Mouse (Mus musculus) Patski (cell line): ENCODE results near the gene 4930544G11Rik. TPM values are rescaled to one million over a fixed set of nuclear protein-coding genes. Genes with fewer than 3 reads are reported as not detected.
A peak's percentile ranks its signal among the peaks of the same experiment; 100 is the strongest.

ENCODE experiments used
- ATAC-seq: fragments of 100-300 bp; one replicate; pipeline ENCODE4 v1.8.0; 2021
- CTCF ChIA-PET: fragments of 350-600 bp; sonication (Branson Sonifier 250); formaldehyde crosslinking; loops from one replicate; lab custom pipeline; 2022; ENCODE audit warnings: inconsistent platforms; lab: Charles Lee
- POLR2A ChIA-PET: fragments of 350-600 bp; sonication (Branson Sonifier 250); formaldehyde crosslinking; loops from one replicate; lab custom pipeline; 2022; ENCODE audit warnings: antibody characterized with exemption, inconsistent platforms; lab: Charles Lee
- DNase-seq: peaks from one replicate; pipeline ENCODE4 v3.0.0-alpha.2; 2011; ENCODE audit warnings: low read depth, low spot score
- H3K27me3 ChIP-seq: fragments of 371-371 bp; one replicate; pipeline ENCODE4 v1.5.1; 2021
- CTCF ChIP-seq: fragments of 100-300 bp; IDR thresholded peaks from one replicate; pipeline ENCODE4 v1.5.1; 2021
- in situ Hi-C: fragments of 300-500 bp; cut with MboI; formaldehyde crosslinking; loops from 3 replicates; pipeline ENCODE4 v1.11.1; 2018; ENCODE audit warnings: low pct_unique_long_range_greater_than_20kb, mixed read lengths
- polyA plus RNA-seq: library from polyadenylated mRNA; unstranded; gene quantifications from one replicate; pipeline ENCODE4 v1.2.3, GENCODE M21; 2021

Gene 4930544G11Rik
- polyA plus RNA-seq, 1 experiment from 2014 or later, result not detected

DNA sequence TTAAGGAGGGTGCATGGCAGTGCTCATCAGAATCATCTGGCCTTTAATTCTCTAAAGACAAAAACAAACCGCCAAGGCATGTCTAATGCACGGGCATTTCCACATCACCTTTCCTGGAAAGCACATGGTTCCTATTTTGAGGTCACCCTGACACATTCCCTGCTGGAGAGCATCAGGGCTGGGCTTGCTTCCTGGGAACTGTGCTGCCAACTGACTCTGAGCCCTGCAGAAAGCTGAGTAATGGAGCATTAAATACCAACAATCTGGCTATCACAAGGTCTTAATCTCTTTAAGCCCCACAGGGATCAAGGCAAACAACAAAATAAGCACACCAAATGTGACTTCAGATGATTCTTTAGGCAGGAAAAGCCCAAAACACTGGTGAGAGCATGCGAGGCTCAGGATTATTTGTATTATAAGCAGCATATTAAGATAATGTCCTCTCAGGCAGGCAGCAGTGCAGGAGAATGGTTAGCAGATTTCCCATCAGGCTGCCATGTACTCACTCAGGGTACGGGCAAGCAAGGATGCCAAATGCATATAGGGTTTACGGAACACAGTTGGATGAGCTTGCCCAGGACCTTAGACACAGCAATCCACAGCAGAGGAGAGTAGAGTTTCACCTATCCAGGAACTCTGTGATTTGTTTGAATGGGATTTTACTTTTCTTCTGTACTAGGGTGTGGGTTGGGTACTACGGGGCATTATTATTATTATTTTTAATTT, 17.1 kb downstream of the 4930544G11Rik start:
- DNase-seq (peak; percentile 3), ATAC-seq (no peak)
- H3K27me3 ChIP-seq, result peaks cover 5% of the 10 kb centered on the region
- in situ Hi-C loops, result no loop called here
- ChIA-PET CTCF (no interaction called here), POLR2A (no interaction called here)
- no peak for TF ChIP-seq CTCF

DNA sequence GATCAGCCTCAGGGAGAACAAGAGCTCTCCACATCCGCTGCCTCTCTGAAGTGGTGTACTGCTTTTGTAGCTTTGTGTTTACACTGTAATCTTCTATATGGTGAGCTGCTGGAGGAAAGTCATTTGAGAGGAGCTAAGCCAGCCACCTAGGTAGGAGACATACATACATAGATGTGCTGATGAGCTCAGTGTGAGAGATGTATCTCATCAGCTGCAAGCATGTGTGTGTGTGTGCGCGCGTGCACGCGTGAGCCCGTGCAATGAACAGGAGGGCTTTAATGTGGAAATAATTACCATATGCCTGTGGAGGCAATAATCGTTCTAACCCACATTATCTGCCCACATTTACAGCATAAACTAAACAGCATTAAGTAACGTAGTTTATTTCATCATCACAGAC, 18.0 kb downstream of the 4930544G11Rik start:
- in situ Hi-C loops, result no loop called here
- no peak for TF ChIP-seq CTCF
- H3K27me3 ChIP-seq, result peaks cover 5% of the 10 kb centered on the region
- ChIA-PET POLR2A (no interaction called here), CTCF (no interaction called here)
- DNase-seq (no peak), ATAC-seq (no peak)

DNA sequence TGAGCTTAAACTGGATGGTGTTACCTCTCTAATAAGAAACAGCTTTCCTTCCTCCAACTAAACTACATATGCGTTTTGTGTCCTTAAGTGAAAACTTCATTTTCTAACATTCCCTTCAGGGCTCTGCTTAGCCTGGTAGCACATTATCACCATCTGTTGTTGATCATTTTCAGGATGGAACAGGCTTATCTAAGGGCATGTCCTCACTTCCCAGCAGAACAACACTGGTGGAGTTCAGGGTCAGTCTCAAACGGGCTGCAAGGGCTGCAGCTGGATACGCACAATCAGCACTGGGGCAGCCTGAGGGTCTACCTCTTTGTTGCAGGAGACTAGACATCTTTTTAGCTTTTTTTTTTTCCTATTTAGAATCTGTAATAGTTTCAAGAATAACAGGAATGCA, 39.7 kb downstream of the 4930544G11Rik start:
- DNase-seq (no peak), ATAC-seq (no peak)
- TF ChIP-seq CTCF, result no peak
- peaks cover 21% of the 10 kb centered on the region for H3K27me3 ChIP-seq
- ChIA-PET CTCF (no interaction called here), POLR2A (no interaction called here)
- in situ Hi-C loops, result no loop called here

DNA sequence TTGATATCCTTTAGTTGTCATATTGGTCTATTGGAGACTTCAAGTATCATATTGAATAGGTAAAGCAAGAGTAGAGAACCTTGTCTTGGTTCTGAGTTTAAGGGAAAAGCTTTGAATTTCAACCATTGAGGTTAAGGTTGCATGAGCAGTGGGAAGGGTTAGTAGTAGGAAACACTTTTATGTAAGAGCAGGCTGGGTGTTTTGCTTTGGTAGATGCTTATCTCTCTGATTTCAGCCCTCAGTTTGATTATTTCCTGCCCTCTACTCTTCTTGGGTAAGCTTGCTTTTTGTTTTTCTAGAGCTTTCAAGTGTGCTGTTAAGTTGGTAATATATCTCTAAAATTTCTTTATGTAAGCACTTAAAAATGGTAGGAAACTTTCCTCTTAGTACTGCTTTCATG, 45.9 kb downstream of the 4930544G11Rik start:
- ATAC-seq (no peak), DNase-seq (no peak)
- no peaks in the 10 kb centered on the region for H3K27me3 ChIP-seq
- no peak for TF ChIP-seq CTCF
- POLR2A ChIA-PET, result no interaction called here
- CTCF ChIA-PET, result no interaction called here
- in situ Hi-C loops, result no loop called here

Other genes starting within 250 kb of the 4930544G11Rik start
- 10.9 TPM for gene Prdm5, start 173.6 kb upstream of the 4930544G11Rik start, polyA plus RNA-seq